Mouse (Mus musculus) adipocyte (in vitro differentiated cells): ENCODE measurements around the gene Mov10.
"Not testable (repeated sequence)": the region's sequence is repeated elsewhere in the genome, so short reads cannot be mapped to it uniquely, and the experiment has no call there.

Experiments
- DNase-seq: peaks from one replicate; pipeline ENCODE4 v3.0.0-alpha.2; 2016; ENCODE audit warnings: low spot score

Gene Mov10

GRCm38 (mm10) chr3:104817991-104818748 lies at the start of gene Mov10:
TSS of gene Mov10 (minus strand) at chr3:104818563.
- DNase-seq, result peak; percentile 93

DNA sequence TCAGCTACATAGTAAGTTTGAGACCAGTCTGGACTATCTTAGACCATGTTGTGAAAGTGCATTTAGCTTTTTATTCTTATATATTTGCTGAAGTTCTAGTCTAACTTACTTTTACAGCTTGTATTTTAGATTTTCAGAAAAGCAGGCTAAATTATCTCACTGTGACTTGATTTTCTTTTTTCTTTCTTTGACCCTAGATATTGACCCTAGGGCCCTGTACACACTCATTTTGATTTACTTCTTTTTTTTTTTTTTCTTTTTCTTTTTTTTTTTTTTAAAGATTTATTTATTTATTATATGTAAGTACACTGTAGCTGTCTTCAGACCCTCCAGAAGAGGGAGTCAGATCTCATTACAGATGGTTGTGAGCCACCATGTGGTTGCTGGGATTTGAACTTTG lies 48.3 kb upstream of the Mov10 start:
- DNase-seq, result not testable (repeated sequence)

GRCm38 (mm10) chr3:104865341-104865788 lies 47.0 kb upstream of the Mov10 start:
- DNase-seq, result no peak

DNA sequence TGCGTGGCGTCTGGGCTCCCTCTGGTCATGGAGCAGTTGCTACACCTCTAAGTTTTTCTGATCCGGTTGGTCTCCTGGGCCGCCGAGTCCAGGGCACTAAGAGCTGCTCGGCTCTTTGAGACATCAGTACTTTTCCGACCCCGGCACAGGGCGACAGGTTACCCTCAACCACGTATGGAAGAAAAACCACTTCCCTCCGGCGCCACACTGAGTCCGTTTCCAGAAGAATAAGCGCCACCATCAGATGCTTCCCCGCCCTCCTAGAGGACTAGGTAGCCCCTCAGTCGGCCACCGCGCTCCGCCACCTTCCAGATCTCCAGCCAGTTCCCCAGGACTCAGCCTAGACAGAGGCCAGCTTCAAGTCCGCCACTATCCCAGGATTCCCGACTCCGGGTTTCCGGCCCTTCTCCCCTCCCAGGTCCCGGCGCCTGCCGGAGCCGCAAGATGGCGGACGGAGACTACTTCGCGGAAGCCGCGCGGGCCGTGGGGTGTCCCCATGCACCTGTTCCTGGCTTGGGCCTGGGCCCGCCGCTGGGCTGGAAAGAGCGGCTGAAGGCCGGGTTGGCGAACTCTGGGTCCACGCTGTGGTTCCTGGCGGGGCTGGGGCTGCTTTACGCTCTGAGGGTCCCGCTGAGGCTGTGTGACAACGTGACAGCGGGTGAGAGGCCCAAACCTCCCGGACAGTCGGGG lies 46.4 kb upstream of the Mov10 start:
- DNase-seq, result peak; percentile 90

DNA sequence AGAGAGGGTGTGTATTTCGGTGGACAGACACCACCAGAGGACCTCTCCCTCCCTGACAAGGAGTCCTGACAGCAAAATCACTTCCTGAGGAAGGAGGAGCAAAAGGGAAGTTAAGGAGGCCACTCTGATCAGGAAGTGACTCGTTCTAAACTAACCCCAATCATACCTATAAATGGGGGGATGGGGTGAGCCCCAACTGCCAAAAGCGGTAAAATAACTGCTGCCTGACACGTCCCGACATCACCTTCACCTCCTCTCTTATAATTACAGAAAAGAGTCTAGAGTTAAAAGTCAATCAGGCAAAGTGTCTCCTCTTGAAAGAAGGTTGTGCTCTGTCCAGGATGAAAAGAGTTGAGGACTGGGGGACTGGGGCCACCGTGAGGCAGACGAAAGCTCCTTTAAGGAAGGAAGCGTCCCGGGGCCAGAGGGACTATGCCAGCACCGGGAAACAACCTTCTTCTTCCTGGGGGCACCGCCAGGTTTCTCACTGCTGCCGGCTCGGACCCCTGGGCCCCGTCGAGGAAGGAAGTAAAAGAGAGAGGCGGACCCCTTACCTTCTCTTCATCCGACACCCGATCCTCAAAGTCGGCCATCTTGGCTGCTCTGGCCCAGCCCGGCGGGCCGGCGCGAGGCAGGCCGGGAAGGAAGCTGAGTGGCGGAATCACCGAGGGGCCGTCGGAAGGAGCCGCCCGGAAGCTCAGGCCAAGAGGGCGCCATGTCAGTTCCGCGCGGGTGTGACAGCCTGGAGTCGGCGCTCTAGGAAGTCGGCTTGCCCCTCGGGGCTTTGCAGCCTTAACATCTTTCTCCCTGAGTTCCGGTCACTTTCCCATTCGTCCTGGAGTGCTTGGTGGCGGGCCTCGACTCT lies 45.7 kb upstream of the Mov10 start, which contains the start of the genes St7l and Capza1:
Gene St7l, plus strand, starts transcription at position 220 of the 865 bp plus-strand sequence.
Gene Capza1, minus strand, starts transcription at position 720 of the 865 bp plus-strand sequence.
- DNase-seq, result peak; percentile 91

DNA sequence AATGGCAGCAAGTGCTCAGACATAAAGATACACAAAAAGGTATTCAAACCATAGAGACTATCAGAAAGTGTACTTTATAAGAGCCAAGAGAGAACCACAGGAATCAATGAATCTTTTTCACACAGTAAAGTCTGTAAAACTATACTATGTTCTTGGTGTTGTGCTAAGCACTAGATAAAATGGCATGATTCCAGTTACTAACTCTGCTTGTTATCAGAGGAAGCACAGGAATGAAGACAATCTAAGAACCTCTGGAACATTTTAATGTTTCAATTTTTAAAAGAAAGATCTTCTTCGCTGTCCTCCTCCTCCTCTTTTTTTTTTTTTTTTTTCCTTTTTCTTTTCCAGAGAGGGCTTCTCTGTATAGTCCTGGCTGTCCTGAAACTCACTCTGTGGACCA lies 40.2 kb upstream of the Mov10 start:
- no peak for DNase-seq

DNA sequence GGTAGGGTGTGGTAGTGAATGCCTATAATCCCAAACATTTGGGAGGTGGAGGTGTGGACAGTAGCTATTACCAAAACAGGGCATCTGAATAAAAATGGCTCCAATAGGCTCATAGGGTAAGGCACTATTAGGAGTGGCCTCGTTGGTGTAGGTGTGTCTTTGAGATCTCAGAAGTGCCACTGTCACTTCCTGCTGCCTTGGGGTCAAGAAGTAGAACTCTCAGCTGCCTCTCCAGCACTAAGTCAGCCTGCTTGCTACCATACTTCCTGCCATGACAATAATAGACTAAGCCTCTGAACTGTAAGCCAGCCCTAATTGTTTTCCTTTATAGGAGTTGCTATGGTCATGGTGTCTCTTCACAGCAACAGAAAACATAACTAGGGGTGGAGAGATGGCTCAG lies 37.7 kb upstream of the Mov10 start:
- no peak for DNase-seq

DNA sequence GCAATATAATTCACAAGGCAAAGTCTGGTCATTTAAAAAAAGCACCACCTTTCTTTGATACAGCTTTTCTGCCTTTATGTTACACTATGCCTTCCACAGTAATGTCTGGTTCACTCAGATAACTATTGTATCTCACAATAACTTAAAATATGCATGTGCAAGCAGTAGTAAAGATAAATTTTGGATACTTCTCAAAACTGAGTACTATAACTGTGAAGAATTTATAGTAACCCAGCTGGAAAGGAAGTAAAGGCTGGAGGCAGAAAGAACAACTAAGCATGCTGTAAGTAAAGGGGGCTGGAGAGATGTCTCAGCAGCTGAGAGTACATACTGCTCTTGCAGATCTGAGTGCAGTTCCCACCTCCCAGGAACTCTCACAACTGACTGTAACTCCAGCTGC lies 36.5 kb upstream of the Mov10 start:
- no peak for DNase-seq

GRCm38 (mm10) chr3:104854465-104854864 lies 36.1 kb upstream of the Mov10 start:
- DNase-seq, result no peak

DNA sequence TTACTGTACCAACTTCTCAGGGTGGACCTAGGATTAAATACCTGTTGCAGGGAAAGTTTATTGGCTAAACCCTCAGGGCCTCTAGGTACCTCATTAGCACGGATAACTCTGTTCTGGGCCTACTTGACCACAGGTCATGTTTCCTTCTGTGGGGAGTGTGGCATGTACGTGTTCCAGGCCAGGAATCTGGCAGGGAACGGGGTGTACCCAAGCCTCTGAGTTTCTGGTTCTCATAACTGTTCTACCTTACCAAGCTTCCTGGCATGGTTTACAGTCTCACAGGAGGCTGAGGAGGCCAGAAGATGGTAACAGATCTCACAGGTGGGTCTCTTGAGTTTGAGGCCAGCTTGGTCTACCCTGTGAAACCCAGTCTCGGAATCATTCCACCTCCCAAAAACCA lies 28.2 kb upstream of the Mov10 start:
- no peak for DNase-seq

GRCm38 (mm10) chr3:104841049-104841448 lies 22.7 kb upstream of the Mov10 start:
- no peak for DNase-seq

- no peak for DNase-seq
These were observed 17.4 kb upstream of the Mov10 start for GRCm38 (mm10) chr3:104835797-104836196.

DNA sequence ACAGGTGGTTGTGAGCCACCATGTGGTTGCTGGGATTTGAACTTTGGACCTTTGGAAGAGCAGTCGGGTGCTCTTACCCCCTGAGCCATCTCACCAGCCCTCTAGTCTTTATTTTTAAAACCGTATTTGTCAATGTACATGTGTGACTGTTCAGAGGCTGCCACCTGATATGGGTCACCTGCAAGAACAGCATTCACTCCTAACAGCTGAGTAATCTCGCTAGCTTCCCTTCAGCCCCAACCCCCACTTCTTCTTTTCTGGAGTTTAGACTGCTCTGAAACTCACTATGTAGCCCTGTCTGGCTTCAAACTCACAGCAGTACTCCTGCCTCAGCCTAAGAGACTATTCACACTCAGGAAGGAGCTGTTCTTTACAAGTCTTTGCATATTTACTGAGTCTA lies 4.0 kb upstream of the Mov10 start:
- no peak for DNase-seq

DNA sequence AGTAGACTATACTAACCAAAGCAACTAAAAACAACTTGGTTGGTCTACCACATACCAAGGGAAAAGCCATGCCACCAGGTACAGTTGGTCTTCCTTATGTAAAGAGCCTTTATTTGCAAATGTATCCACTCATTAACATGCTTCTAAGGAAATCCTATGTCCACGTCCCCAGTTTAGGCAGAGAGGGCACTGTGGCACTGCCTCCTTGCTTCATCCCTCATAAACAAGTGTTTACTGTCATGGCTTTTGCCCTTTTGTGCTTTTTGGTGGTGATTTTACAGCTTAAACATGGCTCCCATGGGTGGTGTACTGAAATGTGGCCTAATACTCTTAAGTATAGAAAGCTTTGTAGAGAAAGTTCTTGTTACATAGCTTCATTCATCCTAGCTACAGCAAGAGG lies 2.1 kb upstream of the Mov10 start:
- peak; percentile 40 for DNase-seq

DNA sequence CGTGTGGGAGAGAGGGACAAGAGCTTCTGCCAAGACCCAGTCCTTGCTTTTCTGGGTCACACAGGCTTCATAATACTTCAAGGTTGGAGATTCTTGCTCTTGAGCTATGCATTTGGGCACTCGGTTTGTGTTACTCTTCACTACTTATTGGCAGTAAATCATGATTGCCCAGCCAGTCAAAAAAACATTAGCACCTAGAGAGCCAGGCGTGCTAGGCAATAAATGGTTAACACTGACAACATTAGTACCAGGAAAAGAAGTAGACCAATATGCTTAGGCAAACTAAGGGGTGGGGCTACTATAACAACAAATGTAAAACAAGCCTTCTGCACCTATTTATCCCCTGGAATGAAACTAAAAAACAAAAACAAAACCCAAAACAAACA lies 379 bp upstream of the Mov10 start:
- DNase-seq, result no peak

- DNase-seq, result peak; percentile 50
These were observed 827 bp downstream of the Mov10 start for GRCm38 (mm10) chr3:104817481-104817990.

DNA sequence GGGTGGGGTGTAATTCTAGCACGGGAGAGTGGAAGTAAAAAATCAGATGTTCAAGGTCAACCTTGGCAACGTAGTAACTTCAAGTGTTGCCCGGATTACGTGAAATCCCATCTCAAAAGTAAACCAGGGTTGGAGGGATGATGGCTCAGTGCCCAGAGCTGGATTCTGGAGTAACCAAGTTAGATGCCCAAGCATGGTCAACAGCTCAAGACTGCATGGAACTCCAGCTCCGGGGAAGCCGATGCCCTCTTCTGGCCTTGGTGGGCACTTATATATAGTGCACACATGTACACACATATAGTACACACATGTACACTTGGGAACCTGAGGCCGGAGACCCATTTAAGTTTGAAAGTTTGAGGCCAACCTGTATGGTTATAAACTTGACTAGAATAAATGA lies 2.2 kb downstream of the Mov10 start:
- DNase-seq, result no peak

DNA sequence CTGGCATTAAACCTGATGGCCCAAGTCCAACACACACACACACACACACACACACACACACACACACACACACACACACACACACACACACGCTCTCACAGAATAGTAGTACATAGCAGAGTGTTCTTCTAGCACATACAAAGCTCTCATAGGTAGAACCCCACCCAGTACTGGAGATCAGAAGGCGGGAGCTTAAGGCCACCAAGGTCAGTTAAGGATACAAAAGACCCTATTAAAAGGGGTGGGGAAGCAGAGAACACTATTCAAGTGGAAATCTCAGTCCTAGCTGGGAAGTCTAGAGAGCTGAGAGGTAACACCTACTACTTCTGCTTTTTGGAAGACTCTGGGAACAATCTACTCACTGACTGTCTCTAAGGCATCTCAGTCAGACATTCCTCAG lies 3.0 kb downstream of the Mov10 start:
- no peak for DNase-seq

DNA sequence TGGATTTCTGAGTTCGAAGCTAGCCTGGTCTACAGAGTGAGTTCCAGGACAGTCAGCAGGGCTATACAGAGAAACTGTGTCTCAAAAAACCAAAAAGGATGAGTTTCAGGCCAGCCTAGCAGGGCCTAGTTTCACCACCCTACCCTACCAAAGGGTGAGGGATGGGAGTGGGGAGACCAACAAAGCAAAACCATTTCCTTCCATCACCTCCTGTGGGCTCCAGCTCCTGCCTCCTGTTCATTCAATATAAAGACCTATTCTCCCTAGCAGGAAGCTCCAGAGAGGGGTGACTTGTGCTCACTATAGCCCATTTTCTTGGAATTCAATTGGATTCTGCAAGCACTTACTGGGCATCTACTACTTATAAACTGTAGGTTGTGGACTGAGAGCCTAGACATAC lies 3.6 kb downstream of the Mov10 start:
- DNase-seq, result no peak

GRCm38 (mm10) chr3:104813227-104813626 lies 5.1 kb downstream of the Mov10 start:
- not testable (repeated sequence) for DNase-seq

- DNase-seq, result no peak
These were observed 6.1 kb downstream of the Mov10 start for GRCm38 (mm10) chr3:104812254-104812653.

DNA sequence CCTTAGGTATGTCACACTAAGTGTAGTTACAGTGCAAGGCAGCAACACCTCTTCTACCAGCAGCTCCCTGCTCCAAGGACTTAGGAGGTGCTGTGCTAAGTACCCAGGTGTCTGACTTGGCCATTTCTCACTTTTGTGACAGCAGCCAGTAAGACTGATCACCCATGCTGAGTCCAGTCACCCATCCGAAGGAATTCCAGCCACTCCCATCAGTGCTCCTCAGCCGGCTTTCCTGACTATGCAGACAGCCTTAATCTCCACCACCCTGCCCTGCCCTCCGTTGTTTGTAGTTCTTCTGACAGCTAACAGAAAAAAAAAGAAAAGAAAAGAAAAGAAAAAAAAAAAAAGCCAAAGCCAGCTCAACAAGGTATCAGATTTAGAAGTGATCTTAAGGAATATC lies 6.6 kb downstream of the Mov10 start:
- no peak for DNase-seq
